Mouse (Mus musculus) olfactory bulb, adult 2 months (tissue): Measurements from ENCODE around the gene Pik3cg.

Experiments
- CTCF ChIP-seq: fragments of 200-500 bp; IDR thresholded peaks from 2 replicates; pipeline ENCODE4 v1.5.1; 2012; ENCODE audit warnings: low read depth, mild to moderate bottlenecking, low read length, moderate library complexity; ENCODE audit not compliant: insufficient read depth
- POLR2A ChIP-seq: fragments of 200-500 bp; IDR thresholded peaks from 2 replicates; pipeline ENCODE4 v1.6.1; 2012; ENCODE audit warnings: mild to moderate bottlenecking, low read depth, low read length, moderate library complexity; ENCODE audit not compliant: insufficient read depth

DNA sequence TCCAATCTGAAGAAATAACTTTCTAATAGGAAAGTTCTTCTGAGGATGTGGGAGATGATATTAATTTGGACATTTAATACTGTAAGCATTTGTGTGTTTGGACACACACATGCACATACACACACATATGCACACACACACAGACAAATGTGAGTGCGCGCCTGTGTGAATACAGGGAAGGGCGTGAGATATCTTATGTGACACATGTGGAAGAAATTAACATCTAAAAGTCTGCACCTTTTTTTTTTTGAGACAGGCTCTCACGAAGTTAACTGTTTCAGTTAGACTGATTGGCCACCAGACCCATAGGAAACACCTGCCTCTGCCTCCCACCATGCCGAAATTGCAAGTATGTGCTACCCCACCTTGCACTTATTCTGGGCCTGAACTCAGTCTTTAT is 64.7 kb downstream of the Pik3cg start:
- TF ChIP-seq POLR2A (no peak), CTCF (no peak)
